Mouse (Mus musculus): ENCODE results near the gene Speer4f1.
"Not testable (repeated sequence)": the region's sequence is repeated elsewhere in the genome, so short reads cannot be mapped to it uniquely, and the experiment has no call there.

Speer4f1 gene

DNA sequence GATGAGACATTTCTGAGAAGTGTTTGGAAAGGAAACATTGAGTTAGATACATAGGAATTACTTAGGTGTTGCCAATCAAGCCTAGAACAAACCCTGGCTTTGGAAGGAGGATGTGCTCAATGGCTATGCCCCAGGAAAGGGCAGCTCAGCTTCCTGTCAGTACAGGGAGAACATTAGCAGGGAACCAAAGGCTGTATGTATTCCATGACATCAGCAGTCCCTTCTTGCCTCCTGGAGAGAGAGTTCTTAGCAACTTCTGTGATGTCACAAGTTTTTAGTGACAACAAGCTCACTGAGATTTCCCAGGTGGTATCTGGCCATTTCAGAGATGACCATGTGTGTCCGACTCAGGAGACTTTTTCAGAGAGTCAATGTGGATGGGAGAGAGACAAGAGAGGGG lies at the start of gene Speer4f1:
Speer4f1 (plus strand) TSS at position 301 of the 400 bp plus-strand sequence.
- DNase-seq, result not testable (repeated sequence)

DNA sequence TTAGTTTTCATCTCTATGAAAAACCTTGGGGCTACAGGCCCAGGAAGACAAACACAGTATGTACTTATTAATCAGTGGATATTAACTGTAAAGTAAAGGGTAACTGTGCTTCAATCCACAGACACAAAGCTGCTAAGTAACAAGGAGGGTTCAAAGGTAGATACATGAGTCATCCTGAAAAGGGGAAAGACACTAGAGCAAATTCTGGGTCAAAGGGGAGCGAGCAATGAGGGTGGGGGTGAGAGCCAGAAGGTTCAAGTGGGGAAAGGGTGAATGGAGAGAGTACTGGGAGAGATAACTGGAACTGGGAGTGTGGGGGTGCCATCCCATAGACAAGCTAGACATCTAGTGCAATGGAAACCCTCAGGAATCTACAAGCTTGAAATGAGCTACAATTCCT lies 49.0 kb upstream of the Speer4f1 start:
- no peak for DNase-seq

DNA sequence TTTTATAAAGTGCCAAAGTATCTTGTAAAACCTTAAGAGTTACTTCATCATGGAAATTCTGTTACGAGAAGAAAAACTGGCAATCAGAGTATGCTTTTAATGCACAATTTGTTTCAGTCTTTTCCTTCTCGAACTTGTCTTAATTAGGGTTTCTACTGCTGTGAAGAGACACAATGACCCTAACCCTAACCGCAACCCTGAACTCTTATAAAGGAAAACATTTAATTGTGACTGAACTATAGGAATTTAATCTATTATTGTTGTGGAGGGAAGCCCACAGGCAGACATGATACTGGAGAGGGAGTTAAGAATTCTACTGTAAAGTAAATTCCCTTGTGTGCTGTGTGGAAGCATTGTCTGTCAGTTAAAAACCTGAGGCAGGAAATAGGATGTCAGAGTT lies 41.2 kb upstream of the Speer4f1 start:
- no peak for DNase-seq

DNA sequence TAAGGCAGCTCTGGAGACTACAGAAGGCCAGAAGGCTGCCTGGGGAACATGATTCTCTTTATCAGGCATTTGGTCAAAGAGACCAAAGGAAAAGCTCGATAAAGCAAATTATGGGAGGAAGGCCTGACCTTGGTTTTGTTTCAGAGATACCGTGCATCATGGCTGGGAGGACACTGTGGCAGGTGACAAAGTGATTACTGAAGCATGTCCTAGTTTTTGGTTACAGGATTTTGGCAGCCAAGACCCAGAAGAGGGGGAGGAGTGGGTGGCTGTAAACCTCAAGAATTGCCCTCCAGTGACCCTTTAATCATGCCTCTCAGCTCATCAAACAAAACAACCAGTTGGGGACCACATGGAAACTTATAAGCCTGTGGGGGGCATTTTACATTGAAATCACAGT lies 39.7 kb upstream of the Speer4f1 start:
- no peak for DNase-seq

DNA sequence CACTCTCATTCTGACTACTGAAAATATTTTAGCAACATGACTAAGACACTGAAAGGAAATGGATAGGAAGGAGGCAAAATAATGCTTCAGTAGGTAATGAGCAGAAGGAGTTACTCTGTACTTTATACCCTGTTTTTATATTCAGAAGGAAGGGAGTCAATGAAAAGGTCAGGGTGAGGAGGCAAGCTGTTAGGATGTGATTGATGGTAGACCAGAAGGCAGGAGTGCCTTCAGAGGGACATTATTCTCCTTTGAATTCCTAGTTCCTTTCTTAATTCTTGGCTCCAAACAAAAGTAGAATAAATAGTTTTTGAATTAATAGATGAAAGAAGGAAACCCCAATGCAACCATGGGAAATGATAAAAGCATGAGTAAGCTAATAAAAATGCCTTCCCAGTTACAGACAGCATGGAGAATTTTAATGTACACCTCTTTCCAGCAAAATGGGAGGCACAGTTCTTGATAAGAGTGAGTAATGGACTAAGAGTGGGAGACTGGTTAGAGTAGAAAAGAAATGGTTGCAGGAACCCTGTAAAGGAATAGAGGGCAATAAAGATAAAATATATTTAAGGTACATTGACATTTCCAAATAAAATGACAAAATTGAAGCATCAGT lies 36.3 kb upstream of the Speer4f1 start:
- no peak for DNase-seq

DNA sequence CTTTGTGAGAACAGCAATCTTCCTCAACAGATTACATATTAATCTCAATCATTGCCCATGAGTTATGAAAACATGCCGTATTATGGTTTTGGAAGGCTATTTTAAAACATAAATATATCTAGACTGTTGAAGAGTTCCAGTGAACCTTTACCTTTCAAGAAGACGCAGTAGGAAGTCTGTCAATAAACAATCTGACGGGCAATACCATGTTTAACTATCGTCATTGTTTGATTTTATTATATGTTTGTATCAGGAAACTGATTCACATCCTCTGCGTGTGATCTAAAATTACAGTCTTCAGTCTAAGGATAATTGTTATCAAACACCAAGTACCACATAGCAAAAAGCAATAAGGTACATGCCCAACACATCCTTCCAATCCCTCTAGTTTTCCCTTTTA lies 21.8 kb upstream of the Speer4f1 start:
- DNase-seq, result no peak

DNA sequence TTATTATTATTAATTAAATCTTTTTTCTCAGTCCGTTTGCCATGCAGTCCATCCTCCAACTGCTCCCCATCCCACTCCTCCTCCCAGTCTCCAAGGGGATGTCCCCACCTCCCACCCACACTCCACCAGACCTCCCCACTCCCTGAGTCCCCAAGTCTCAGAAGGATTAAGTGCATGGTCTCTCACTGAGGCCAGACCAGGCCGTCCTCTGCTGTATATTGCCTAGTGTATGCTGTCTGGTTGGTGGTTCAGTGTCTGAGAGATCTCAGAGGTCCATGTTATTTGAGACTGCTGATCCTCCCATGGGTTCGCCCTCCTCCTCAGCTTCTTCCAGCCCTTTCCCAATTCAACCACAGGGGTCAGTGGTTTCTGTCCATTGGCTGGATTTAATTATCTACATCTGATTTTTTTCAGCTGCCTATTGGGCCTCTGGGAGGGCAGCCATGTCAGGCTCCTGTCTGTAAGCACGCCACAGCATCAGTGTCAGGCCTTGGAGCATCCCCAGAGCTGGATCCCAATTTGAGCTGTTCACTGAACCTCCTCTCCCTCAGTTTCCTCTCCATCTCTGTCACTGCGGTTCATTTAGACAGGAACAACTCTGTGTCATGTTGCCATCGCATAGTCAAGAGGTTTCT lies 20.8 kb upstream of the Speer4f1 start:
- DNase-seq, result no peak

DNA sequence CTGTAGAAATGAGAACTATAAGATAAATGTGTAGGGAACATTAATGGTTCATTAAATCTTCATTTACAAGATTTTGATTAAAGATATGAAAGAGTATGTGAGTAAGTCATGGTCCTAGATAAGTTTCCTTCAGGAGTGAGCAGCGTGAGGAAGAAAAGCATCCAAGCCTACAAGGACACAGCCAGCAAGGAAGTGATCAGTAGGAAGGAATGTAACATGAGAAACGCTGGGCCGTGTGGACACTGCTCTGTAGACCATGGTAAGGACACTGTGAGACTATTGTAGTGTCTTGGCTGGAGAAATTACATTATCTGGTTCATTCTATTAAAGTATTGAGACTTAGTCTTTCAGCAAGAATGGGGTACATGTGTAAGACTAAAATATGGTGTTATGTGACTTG lies 19.2 kb upstream of the Speer4f1 start:
- no peak for DNase-seq

DNA sequence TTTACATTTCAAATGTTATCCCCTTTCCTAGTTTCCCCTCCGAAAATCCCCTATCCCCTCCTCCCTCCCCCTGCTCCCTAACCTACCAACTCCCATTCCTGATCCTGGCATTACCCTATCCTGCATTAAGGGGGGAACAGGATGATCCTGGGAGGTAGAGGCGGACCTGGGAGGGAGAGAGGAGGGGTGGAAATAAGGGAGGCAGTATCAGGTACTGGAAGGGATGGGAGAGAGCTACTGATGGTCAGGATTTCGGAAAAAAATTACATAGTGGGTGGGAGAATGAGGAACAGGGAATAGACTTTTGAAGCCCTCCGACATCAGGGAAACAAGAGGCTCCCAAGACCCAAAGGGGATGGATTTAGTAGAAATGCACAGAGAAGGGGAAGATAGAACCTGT lies 7.8 kb upstream of the Speer4f1 start:
- DNase-seq, result not testable (repeated sequence)

DNA sequence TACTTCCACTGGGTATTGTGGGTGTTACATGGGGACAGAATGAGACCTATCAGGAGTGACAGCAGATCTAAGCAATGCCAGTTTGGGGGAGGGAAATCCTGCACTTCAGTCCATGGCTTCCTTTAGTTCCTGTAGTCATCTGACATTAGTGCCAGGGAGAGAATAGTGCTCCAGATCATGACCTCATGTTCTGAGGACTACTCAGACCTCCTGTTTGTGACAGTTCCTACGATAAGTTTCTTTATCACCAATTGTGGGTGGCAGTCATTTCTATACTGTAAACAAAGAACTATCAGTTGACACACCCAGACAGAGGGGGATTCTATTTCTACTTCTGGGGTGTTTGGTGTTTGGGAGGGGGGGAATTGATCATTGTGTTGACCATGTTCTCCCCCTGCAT lies 578 bp downstream of the Speer4f1 start:
- no peak for DNase-seq

DNA sequence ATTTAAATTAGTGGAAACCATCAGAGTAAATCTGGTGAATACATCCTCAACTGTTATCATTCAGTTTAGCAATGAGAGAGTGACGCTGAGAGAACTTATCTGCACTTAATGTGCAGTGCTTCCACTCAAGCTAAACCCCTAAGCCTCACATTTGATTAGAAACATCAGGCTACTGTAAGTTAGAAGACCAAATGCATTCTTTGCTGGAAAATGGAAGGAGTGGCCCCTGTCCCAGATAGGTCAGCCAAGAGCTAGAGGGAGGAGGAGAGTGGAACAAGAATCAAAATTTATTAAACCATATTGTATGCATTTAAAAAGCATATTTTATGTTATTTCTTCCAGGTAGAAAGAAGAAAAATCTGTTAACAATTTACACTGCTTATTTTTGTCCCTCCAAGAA lies 14.0 kb downstream of the Speer4f1 start:
- DNase-seq, result no peak

DNA sequence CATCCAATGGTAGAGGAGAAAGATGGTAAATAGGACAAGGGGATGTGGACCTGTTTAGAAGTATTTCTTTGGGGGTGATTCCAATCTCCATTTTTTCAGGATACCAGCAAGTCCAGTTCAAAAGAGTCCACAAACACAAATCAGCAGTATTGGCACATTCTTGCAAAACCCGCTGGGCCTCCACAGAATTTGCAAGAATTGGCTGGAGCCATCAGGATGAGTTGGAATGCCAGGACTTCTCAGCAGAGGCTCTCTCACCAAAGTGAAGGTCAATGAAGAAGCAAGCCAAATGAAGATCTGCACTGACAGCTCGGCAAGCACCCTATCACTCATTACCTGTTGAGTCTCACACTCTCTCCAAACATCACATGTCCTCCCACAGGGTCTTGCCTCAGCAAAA lies 19.7 kb downstream of the Speer4f1 start:
- DNase-seq, result no peak

DNA sequence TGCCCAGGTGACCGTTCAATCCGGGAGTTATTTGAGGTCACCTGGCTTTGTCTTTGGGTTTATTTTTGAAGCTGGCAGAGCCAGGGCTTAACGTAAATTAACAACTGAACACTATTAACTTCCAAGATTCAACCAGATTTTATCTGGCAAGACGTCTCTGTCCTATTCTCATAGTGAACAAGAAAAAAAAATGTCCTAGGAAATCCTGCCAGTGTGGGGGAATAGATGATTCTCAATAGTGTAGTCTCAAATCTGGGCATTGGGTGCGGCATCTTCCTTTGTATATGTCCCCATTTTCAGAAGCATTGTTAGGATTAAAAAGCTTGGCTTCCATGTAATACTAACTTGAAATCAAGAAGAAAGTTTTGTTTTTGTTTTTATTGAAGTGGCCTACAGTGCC lies 20.8 kb downstream of the Speer4f1 start:
- no peak for DNase-seq

DNA sequence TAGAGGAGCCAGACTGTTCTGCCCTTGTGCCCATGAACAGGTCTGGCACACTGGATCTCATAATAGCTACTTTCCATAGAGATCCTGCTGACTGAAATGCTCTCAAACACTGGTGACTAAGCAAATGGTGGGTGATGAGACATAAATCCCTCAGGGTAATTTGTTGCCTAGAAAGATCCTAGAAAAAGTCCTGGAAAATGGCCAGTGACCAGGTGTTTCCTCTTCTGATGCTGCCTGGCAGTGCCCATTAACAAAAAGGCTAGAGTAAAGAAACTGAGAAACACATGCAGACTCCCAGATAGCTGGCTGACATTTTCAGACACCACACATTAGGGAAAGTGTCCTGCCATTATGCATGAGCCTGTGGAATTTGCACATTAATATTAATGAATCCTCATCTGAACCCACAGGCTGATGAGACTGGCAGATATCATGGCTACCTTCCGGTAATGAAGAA lies 24.0 kb downstream of the Speer4f1 start:
- no peak for DNase-seq

DNA sequence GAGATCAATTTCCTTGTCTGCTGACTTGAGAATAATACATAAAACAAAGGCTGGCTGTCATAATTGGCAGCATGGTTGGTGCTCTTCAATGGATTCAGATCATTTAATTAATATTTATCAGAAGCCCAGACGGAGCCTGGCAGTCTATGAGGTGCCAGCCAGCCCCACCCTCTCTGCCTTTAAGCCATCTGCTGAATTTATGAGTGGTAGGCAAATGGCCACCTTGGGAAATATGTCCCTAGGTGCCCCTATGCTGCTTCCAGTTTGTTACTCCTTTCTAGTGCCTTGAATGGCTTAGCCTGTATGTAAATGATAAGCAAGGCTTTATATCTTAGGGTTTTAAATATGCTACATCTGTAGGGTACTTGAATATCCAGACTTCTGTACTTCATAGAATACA lies 25.0 kb downstream of the Speer4f1 start:
- no peak for DNase-seq

DNA sequence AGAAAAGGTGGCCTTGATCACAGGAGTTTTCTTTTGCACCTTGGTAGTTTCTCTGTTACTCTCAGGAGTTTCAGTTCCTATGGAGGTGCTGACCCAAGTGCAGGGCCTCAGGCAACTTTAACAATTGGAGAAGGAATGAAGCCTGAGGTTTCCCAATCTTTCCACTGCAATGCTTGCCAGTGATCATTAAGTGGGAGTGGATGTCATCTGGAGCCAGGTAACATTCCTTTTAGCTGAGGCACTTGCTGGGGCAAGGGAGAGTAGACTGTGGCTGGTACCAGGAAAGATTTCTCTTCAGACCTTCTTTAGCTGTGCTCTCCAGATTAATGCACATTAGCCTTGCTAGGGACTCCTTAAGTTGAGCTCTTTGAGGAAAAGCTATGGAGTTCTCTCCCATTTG lies 29.6 kb downstream of the Speer4f1 start:
- DNase-seq, result no peak

DNA sequence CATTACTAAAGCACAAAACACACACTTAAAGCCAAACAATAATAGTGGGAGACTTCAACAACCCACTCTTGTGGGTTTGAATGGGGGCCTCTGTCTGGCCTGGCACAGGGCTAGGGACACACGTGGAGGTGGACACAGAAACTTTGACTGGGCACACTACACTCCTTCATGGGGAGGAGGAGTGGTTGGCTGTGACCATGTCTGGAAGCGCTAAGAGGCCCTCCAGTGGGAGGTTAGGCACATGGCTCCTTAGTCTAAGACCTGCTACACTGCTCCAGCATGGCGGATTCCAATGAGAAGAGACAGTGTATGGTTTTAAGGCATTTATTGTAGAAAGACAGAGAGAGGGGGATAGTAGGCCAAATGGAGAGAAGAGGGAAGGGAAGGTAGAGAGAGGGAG lies 32.1 kb downstream of the Speer4f1 start:
- DNase-seq, result no peak
